Mouse (Mus musculus): ENCODE results near the gene 1700029F12Rik.

GRCm38 (mm10) chr13:97008266-97009153 lies 25.7 kb downstream of the 1700029F12Rik start:
- TF ChIP-seq GATA1 (IDR thresholded peaks at IDR 0.05; ENCODE audit: low read length) (peak; percentile 97), TAL1 (IDR thresholded peaks at IDR 0.05; ENCODE audit: low read length) (no peak)

Measured in erythroblast, embryonic 14.5 days (primary cell).